Mouse (Mus musculus) heart, embryonic 14.5 days (tissue): ENCODE results near the gene Mars. TPM values are rescaled to one million over a fixed set of nuclear protein-coding genes. Genes with fewer than 3 reads are reported as not detected.

Experiments
- ATAC-seq: fragments of 200-750 bp; cut with Nextera tagmentation; 2 replicates; pipeline ENCODE4 v1.8.0; 2017; ENCODE audit warnings: low read depth, moderate TSS enrichment; ENCODE audit not compliant: insufficient number of reproducible peaks, insufficient read depth, low FRiP score
- H3K27ac ChIP-seq, 2 experiments: fragments of 200-500 bp in 1 of 2; fragments of 300-500 bp in 1 of 2; sonication (generic) in 1 of 2; replicated peaks in 1 of 2; 2 replicates each; pipeline ENCODE4 v1.5.1; 2012 to 2014; ENCODE audit warnings: low read depth in 2 of 2, low read length in 2 of 2, control low read depth in 1 of 2, mild to moderate bottlenecking in 1 of 2, mixed read lengths in 1 of 2; ENCODE audit not compliant: control insufficient read depth in 1 of 2, insufficient read depth in 1 of 2
- H3K27me3 ChIP-seq: fragments of 300-500 bp; sonication (generic); 2 replicates; pipeline ENCODE4 v1.6.1; 2014; ENCODE audit warnings: mild to moderate bottlenecking, low read length, control low read depth; ENCODE audit not compliant: control insufficient read depth, insufficient read depth
- H3K36me3 ChIP-seq: fragments of 300-500 bp; sonication (generic); 2 replicates; pipeline ENCODE4 v1.6.1; 2014; ENCODE audit warnings: mild to moderate bottlenecking, control low read depth, low read length, mixed read lengths; ENCODE audit not compliant: control insufficient read depth, insufficient read depth
- H3K4me1 ChIP-seq, 2 experiments: fragments of 200-500 bp in 1 of 2; fragments of 300-500 bp in 1 of 2; sonication (generic) in 1 of 2; 2 replicates each; pipeline ENCODE4 v1.6.1; 2012 to 2014; ENCODE audit warnings: low read length in 2 of 2, control low read depth in 1 of 2, mixed read lengths in 1 of 2; ENCODE audit not compliant: control insufficient read depth in 2 of 2, insufficient read depth in 2 of 2
- H3K4me2 ChIP-seq: fragments of 300-500 bp; sonication (generic); 2 replicates; pipeline ENCODE4 v1.6.1; 2014; ENCODE audit warnings: mild to moderate bottlenecking, low read length
- H3K4me3 ChIP-seq, 2 experiments: fragments of 200-500 bp in 1 of 2; fragments of 300-500 bp in 1 of 2; sonication (generic) in 1 of 2; 2 replicates each; pipeline ENCODE4 v1.5.1; 2012 to 2014; ENCODE audit warnings: low read length in 2 of 2, mild to moderate bottlenecking in 2 of 2, control low read depth in 1 of 2, low read depth in 1 of 2, moderate library complexity in 1 of 2; ENCODE audit not compliant: control insufficient read depth in 1 of 2, insufficient read depth in 1 of 2
- H3K9ac ChIP-seq: fragments of 300-500 bp; sonication (generic); 2 replicates; pipeline ENCODE4 v1.6.1; 2014; ENCODE audit warnings: mild to moderate bottlenecking, low read length
- H3K9me3 ChIP-seq: fragments of 300-500 bp; sonication (generic); 2 replicates; pipeline ENCODE4 v1.6.1; 2016; ENCODE audit warnings: low read length, control low read depth; ENCODE audit not compliant: control insufficient read depth
- WGBS: fragments of 180-500 bp; shearing (Covaris S2); extraction: QIAGEN DNeasy Blood & Tissue Kit; methylation state at CpG from one replicate; pipeline ENCODE4 v1.1.7; 2014; 5-methylcytosine and 5-hydroxymethylcytosine counted together
- polyA plus RNA-seq: library from polyadenylated mRNA; unstranded; fragments of >200 nt; fragmentation: Nextera tagmentation; extraction: Ambion mirVana; gene quantifications from 2 replicates; pipeline ENCODE4 v1.2.1, GENCODE M21; 2014

Mars gene
- 76.1 and 76.2 TPM in 2 replicates for polyA plus RNA-seq

DNA sequence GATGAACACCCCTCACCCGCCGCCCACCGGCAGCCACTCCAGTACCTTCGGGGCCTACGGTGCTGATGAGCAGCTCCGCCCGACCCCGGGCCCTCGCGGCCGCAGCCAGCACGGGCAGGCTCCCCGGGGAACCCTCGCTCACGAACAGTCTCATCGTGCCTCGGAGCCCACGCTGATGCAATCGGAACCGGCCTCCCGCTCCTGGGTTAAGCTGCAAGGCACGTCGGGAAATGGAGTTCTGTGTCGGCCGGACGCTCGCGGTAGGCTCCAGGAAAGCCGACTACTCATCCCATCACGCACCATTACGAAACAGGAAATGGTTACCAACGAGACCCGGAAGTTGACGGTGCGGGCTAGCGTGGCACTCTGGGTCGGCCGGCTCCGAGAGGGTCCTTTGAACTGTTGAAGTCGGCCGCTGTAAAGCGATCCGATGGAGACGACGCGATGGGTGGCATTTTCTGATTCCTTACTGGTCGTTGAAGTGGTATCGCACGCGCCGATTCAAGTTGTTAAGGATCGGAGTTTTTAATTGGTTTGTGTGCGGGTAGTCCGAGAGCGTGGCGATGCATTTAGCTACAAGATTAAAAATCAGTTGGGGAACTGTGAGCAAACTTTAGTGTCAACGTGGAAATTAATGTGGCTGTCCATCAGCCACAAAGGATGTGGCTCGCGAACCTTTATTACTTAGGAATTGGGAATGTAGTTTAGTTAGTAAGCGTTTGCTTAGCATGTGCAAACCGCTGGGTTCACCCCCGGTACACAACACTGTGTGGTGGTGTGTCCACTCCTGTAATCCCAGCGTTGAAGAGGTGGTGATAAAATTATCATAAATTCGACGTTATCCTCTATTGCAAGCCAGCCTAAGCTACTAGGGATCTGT is at the start of gene Mars:
Gene Mars (minus strand): TSS at position 311 of the 880 bp plus-strand sequence.
- Histone ChIP-seq H3K9ac (peak within 1 kb of the TSS; percentile 82), H3K27ac (peak within 1 kb of the TSS; percentile 70 to 79), H3K27me3 (no peaks in the 10 kb centered on the region), H3K4me1 (peaks cover 2 to 7% of the 10 kb centered on the region in 2 experiments; a peak in 3 of 4 replicates), H3K9me3 (no peaks in the 10 kb centered on the region), H3K36me3 (peaks cover 24% of the 10 kb centered on the region), H3K4me3 (peak within 1 kb of the TSS; percentile 74 to 90), H3K4me2 (peak within 1 kb of the TSS; percentile 82)
- peak; percentile 93 for ATAC-seq
- whole genome bisulfite sequencing: under 1% methylated on average over 65 of the region's 65 CpGs

DNA sequence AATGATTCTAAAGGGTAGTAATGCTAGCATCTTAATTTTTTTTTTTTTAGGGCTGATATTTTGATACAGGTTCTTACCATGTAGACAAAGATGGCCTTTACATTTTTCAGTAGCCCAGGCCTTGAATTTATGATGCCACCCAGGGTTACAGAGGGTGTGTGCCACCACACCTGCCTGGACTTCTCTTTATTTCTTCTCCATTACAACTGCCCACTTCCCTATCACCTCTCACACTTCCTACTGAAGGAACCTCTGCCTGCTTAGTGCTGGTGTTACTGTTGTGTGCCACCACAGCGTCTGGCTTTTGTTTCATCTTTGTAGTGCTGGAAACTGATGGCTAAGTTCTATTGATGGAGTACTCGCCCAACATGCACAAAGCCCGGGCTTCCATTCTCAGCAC is 49.1 kb upstream of the Mars start:
- Histone ChIP-seq H3K27me3 (no peaks in the 10 kb centered on the region), H3K4me2 (no peak overlapping the region), H3K4me3 (no peak overlapping the region), H3K27ac (no peak overlapping the region), H3K4me1 (no peaks in the 10 kb centered on the region), H3K9ac (no peak overlapping the region), H3K36me3 (no peaks in the 10 kb centered on the region), H3K9me3 (no peaks in the 10 kb centered on the region)
- no peak for ATAC-seq
- WGBS: 79% methylated on average over 3 of the region's 3 CpGs

- Histone ChIP-seq H3K36me3 (no peaks in the 10 kb centered on the region), H3K4me2 (no peak overlapping the region), H3K9ac (no peak overlapping the region), H3K4me1 (peaks cover 11 to 14% of the 10 kb centered on the region in 2 experiments), H3K9me3 (no peaks in the 10 kb centered on the region), H3K4me3 (no peak overlapping the region), H3K27ac (no peak overlapping the region), H3K27me3 (no peaks in the 10 kb centered on the region)
- 87% methylated on average over 10 of the region's 10 CpGs for WGBS
- no peak for ATAC-seq
Measured at GRCm38 (mm10) chr10:127355336-127355735, 43.8 kb upstream of the Mars start.

DNA sequence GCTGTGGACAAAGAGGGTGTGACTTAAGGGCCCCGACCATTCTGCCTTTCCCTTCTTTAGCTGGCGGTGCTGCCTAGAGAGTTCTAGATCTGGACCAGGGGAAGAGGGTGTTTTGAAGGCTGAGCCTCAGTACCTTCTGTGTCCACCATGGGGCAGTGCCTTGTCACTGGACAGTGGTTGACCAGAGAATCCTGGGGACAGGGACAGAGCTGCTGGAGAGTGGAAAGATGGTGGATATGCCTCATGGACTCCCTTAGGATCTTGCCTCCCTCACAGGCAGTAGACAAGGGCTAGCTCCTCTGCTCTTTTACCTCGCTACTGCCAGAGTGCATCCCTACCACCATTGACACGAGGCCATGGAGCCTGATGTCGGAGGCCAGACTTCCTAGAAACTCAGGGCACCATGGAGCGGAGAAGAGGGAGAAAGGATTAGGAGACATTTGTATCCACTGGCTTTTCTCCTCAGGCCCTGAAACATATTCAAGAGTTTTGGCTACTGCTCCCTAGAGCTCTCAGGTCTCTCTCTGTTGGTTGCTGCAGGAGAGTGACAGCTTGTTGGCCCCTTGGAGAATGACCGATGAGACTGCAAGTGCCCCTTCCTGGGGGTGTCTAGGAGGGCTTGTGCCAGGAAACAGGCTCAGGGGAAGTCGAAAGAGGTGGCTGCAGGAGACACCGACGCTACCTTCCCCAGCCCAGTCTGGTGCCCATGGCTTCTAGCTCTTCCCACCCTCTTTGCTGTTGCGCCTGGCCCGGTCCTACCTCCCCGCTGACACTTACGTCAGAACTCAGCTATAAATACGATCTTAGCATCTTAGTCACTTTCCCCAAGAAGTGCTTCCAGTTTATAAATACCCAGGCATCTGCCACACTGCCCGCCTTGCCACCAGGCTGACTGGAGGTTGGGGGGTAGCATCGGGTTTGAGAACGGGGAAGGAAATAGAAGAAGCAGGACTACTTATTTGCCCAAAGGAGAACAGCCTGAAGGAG is 42.6 kb upstream of the Mars start, which contains the start of gene Inhbe:
Gene Inhbe (minus strand): TSS at position 503 of the 987 bp plus-strand sequence.
- Histone ChIP-seq H3K4me2 (peak within 1 kb of the TSS; percentile 18; the same call in 1 of the 2 replicates), H3K9me3 (no peaks in the 10 kb centered on the region), H3K4me3 (no peak within 1 kb of the TSS), H3K36me3 (no peaks in the 10 kb centered on the region), H3K27ac (peak within 1 kb of the TSS; percentile 6 to 64; a peak in 2 of 4 replicates), H3K9ac (no peak within 1 kb of the TSS), H3K4me1 (peaks cover 12 to 15% of the 10 kb centered on the region in 2 experiments), H3K27me3 (no peaks in the 10 kb centered on the region)
- ATAC-seq: no peak
- 68% methylated on average over 17 of the region's 18 CpGs for WGBS

DNA sequence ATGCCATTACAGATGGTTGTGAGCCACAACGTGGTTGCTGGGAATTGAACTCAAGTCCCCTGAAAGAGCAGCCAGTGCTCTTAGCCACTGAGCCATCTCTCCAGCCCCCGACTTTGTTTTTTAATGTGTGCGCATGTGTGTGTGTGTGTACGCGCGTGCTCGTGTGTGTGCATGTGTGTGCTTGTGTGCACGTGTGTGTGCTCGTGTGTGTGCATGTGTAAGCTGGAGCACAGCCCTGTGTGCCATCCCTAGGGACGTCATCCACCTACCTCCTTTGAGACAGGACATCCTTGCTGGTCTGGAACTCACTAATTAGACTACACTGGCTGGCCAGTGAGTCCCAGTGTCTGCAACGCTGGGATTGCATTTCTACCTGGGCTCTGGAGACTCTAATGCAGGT is 41.2 kb upstream of the Mars start:
- no peaks in the 10 kb centered on the region for H3K9me3 ChIP-seq
- no peak overlapping the region for H3K4me2 ChIP-seq
- ATAC-seq: no peak
- H3K27me3 ChIP-seq: no peaks in the 10 kb centered on the region
- WGBS: 88% methylated on average over 11 of the region's 11 CpGs
- H3K27ac ChIP-seq: no peak overlapping the region
- no peak overlapping the region for H3K9ac ChIP-seq
- H3K4me1 ChIP-seq: peaks cover 12 to 15% of the 10 kb centered on the region in 2 experiments
- no peaks in the 10 kb centered on the region for H3K36me3 ChIP-seq
- no peak overlapping the region for H3K4me3 ChIP-seq

DNA sequence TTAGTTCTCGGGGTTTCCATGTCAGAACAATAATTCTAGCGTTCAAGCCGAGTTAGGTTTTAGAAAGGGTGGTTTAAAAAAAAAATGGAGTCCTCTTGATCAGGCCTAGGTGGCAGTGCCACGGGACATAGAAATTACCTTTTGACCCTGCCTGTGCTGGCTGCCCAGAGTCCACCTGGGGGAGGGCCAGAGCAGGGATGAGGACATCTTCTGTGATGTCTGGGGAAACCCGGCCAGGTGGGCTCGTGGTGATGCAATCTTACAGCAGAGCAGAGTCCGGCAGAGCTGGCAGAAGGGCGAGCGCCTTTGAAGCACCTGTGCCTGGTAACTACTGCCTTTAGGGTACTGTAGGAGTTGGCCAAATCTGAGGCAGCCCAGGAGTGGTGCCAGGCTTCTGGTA is 40.6 kb upstream of the Mars start:
- H3K9me3 ChIP-seq: no peaks in the 10 kb centered on the region
- H3K27ac ChIP-seq: no peak overlapping the region
- no peak for ATAC-seq
- no peaks in the 10 kb centered on the region for H3K36me3 ChIP-seq
- H3K9ac ChIP-seq: no peak overlapping the region
- H3K4me1 ChIP-seq: peaks cover 12 to 15% of the 10 kb centered on the region in 2 experiments
- H3K27me3 ChIP-seq: no peaks in the 10 kb centered on the region
- 86% methylated on average over 9 of the region's 9 CpGs for WGBS
- no peak overlapping the region for H3K4me3 ChIP-seq
- no peak overlapping the region for H3K4me2 ChIP-seq

DNA sequence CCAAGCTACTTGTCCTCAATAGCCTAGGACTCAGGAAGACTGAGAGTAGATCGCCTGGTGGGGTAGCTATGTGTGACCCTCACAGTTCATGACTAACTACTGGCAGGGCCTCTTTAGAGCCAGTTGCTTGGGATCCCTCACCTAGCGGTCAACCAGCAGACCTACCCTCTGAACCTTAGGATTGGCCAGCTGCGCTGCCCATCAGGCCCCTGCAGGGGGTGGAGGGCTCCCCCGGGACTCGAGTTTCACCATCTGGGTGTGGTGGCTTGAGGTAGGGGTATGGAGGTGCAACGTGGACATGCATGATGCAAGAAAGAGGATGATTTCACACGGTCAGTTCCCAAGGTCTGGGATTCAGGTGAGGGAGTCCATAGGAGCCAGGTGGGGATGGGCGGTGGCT is 40.1 kb upstream of the Mars start:
- no peaks in the 10 kb centered on the region for H3K27me3 ChIP-seq
- no peak overlapping the region for H3K9ac ChIP-seq
- H3K4me3 ChIP-seq: no peak overlapping the region
- H3K4me2 ChIP-seq: no peak overlapping the region
- 57% methylated on average over 8 of the region's 8 CpGs for WGBS
- no peaks in the 10 kb centered on the region for H3K9me3 ChIP-seq
- ATAC-seq: no peak
- H3K4me1 ChIP-seq: peaks cover 12 to 15% of the 10 kb centered on the region in 2 experiments
- H3K36me3 ChIP-seq: no peaks in the 10 kb centered on the region
- no peak overlapping the region for H3K27ac ChIP-seq
